Mouse (Mus musculus): Measurements from ENCODE around the gene Pdia6.

DNA sequence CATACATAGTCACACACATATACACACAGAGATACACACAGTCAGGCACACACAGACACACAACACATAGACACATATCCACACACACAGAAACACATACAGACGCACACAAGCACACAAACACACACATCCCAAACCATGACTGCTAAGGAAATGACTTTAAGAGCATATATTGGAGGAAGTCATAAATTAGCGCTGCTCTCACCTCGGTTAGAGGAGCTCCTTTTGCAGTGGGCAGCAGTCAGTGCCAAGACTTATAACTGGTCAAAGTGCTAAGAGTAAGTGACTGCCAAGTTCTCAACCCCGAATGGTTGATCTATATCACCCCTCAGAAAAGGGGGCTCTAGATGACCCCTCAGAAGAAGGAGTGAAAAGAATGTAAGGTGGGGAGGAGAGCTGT is 47.2 kb upstream of the Pdia6 start:
- no peak for TF ChIP-seq CTCF (IDR thresholded peaks at IDR 0.05; ENCODE audit: extremely low read depth, insufficient read length, insufficient replicate concordance, low read depth, low read length)
- no peak for TF ChIP-seq POLR2A (IDR thresholded peaks at IDR 0.05; ENCODE audit: low read depth, low read length)

Measured in small intestine, adult 2 months (tissue).